Mouse (Mus musculus): ENCODE data around the gene Melk. TPM values are rescaled to one million over a fixed set of nuclear protein-coding genes. Genes with fewer than 3 reads are reported as not detected.

Gene Melk
- total RNA-seq (2023) = not detected

DNA sequence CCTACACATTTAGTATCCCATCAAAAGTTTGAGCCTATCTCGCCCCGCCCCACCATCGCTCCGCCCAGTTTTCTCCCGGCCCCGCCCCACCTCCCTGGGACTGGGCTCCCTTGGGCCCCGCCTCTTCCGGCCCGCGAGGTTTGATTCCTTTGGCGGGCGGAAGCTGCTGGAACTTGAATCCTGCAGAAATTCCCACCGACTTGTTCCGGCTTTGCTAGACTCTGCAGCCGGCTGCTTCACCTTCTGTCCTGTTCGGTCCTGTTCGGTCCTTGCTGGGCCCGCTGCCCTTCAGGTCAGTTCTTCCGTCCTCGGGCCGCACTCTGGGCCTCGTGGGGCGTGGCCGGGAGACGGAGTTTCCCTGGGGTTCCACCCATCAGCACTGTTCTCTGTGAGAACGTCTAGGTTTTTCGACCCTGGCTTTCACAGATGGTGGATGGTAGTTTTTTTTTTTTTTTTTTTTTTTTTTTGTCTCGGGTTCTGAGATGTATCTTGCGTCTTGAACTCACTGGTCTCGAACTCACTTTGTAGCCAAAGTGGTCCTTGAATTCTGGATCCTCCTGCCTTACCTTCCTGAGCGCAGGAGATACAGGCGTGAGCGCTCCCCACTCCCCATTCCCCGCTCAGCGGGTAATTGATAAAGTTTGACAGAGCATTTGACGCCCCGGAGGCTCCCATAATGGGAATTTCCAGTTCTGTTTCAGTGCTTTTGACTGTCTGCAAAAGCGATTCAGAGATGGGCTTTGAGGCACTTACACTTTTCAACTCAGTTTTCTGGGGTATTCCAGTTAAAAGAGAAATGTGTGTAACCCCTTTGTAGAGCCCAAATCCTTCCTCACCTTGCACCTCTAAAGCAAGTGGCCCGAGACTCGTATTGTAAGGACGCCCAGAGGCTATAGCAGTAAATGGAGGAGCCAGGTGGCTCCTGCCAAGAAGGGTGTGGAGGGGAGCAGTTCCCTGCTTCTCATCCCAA is at the start of gene Melk:
Gene Melk (plus strand): TSS at position 96 of the 970 bp plus-strand sequence.

Other genes starting within 250 kb of the Melk start
- 42.6 TPM for gene Gne, start 216.7 kb upstream of the Melk start, total RNA-seq (2023)
- gene Rnf38, start 67.1 kb upstream of the Melk start, total RNA-seq (2023) = 145 TPM